Mouse (Mus musculus) CD4-positive naive resting alpha-beta T cell, adult 57 days (primary cell): ENCODE measurements around the gene Atpaf2. TPM values are rescaled to one million over a fixed set of nuclear protein-coding genes. Genes with fewer than 3 reads are reported as not detected.

Experiments
- total RNA-seq: library from RNA; stranded (reverse); gene quantifications from one replicate; pipeline ENCODE4 v1.2.4, GENCODE M21; 2023

Atpaf2 gene
- 37.7 TPM for total RNA-seq

GRCm38 (mm10) chr11:60417717-60418472 is at the start of gene Atpaf2:
Gene Atpaf2 (minus strand): TSS chr11:60418457.

GRCm38 (mm10) chr11:60454080-60454744 is 36.0 kb upstream of the Atpaf2 start, which contains the start of gene Drg2:
Gene Drg2 (plus strand): TSS chr11:60454591.

GRCm38 (mm10) chr11:60416963-60417716 is 1.1 kb downstream of the Atpaf2 start, which contains the start of gene Gid4:
Gene Gid4 (plus strand): TSS chr11:60417145.

GRCm38 (mm10) chr11:60352559-60353411 is 65.5 kb downstream of the Atpaf2 start, which contains the start of the genes Tom1l2 and Drc3:
Gene Tom1l2 (minus strand): TSS chr11:60352905.
Gene Drc3 (plus strand): TSS chr11:60353329.

Other genes with a start within 250 kb of the Atpaf2 start
- gene Srebf1, start 195.9 kb downstream of the Atpaf2 start, total RNA-seq: 147 TPM
- gene Tom1l2, start 65.6 kb downstream of the Atpaf2 start, total RNA-seq: 35.0 TPM
- gene Drc3, start 65.1 kb downstream of the Atpaf2 start, total RNA-seq: 0.56 TPM
- 26.5 TPM for gene Gid4, start 1.3 kb downstream of the Atpaf2 start, total RNA-seq
- 54.2 TPM for gene Drg2, start 36.1 kb upstream of the Atpaf2 start, total RNA-seq
- gene Myo15, start 50.9 kb upstream of the Atpaf2 start, total RNA-seq: 0.62 TPM
- 65.1 TPM for gene Alkbh5, start 117.9 kb upstream of the Atpaf2 start, total RNA-seq